Mouse (Mus musculus) brain, adult 2 months (tissue): ENCODE data around the gene Fez2.

Experiments used
- DNase-seq: peaks from one replicate; pipeline ENCODE4 v3.0.0; 2011; ENCODE audit warnings: low read depth, low spot score

Gene Fez2

GRCm38 (mm10) chr17:78321216-78321835 is 96.6 kb downstream of the Fez2 start:
- no peak for DNase-seq
